ENCODE assay signal across 7 mouse cellular contexts in genomic region chr10:39170706-39171105, GRCm38 (mm10). TPM values are rescaled to one million over a fixed set of nuclear protein-coding genes. Genes with fewer than 3 reads are reported as not detected.
DNase-seq lines count a peak whose midpoint lies in the region; ATAC-seq lines count a peak whose summit lies in the region.

No protein-coding gene starts in this region.

- H3K27ac ChIP-seq in liver, embryonic 13.5 days = no peak overlapping the region

- no peak overlapping the region for H3K9ac ChIP-seq in liver, embryonic 13.5 days

- WGBS in liver, embryonic 13.5 days (ENCODE audit: insufficient replicate concordance) = 9% methylated on average over 6 of the region's 6 CpGs

- no peaks in the 10 kb centered on the region for H3K9me3 ChIP-seq in liver, embryonic 13.5 days (replicated peaks)

- peaks cover 37% of the 10 kb centered on the region for H3K4me1 ChIP-seq in liver, embryonic 13.5 days (replicated peaks)

- ATAC-seq in granulocyte monocyte progenitor cell, adult 5-6 weeks (replicated peaks; ENCODE audit: poor library complexity, severe bottlenecking) = peak; percentile 28
- no peak for ATAC-seq in liver, embryonic 13.5 days (ENCODE audit: low read depth)

- no peaks in the 10 kb centered on the region for H3K36me3 ChIP-seq in liver, embryonic 13.5 days

- peak; percentile 34 for DNase-seq in retina, postnatal 1 day
- DNase-seq in retina, embryonic 14.5 days (ENCODE audit: low spot score) = no peak
- DNase-seq in liver, embryonic 13.5 days = no peak
- no peak for DNase-seq in left cerebral cortex, postnatal 4 days
- no peak for DNase-seq in layer of hippocampus, adult 18-20 months (ENCODE audit: low spot score in 2 of 2)
- DNase-seq in layer of hippocampus, adult 8-10 months (ENCODE audit: low spot score in 2 of 2) = no peak

- intact Hi-C loops in left cerebral cortex, postnatal 4 days (cut with DNase I) = loop anchor here (2.0 to 10.0 kb wide), 4 partner anchors 62 to 562 kb away; partner anchors contain the start of gene Rev3l

- H3K4me2 ChIP-seq in liver, embryonic 13.5 days = peak overlapping the region; percentile 70

- no peak overlapping the region for H3K4me3 ChIP-seq in liver, embryonic 13.5 days (replicated peaks)

- H3K27me3 ChIP-seq in liver, embryonic 13.5 days = peaks cover 29% of the 10 kb centered on the region

RNA-seq across cellular contexts. Expression of gene Ccn6, which starts 7.1 kb away (rescaled TPM):
- not detected in 2 replicates for total RNA-seq in granulocyte monocyte progenitor cell, adult 5-6 weeks (2014; fragmentation: Nextera tagmentation)
- total RNA-seq in granulocyte monocyte progenitor cell, adult 5-6 weeks (2017) = not detected in 2 replicates
- 0.13 TPM in 1 of 2 replicates, not detected in the other for polyA plus RNA-seq in liver, embryonic 13.5 days (2015; fragmentation: Nextera tagmentation; extraction: Ambion mirVana)
- total RNA-seq in left cerebral cortex, postnatal 4 days (2021) = 1 to 10 TPM in 1 of 2 experiments, under 1 TPM in 1; 0.54 to 1.2 TPM
- total RNA-seq in layer of hippocampus, adult 18-20 months (2021) = under 1 TPM in 1 of 2 experiments, not detected in 1; 0.53 TPM
- total RNA-seq in layer of hippocampus, adult 8-10 months (2022) = under 1 TPM in 2 of 4 experiments, not detected in 2; 0.23 to 0.33 TPM

RNA-seq across cellular contexts. Expression of gene Tube1, which starts 36.9 kb away (rescaled TPM):
- total RNA-seq in granulocyte monocyte progenitor cell, adult 5-6 weeks (2014; fragmentation: Nextera tagmentation) = 13.3 and 16.7 TPM in 2 replicates
- total RNA-seq in granulocyte monocyte progenitor cell, adult 5-6 weeks (2017) = 15.6 and 19.8 TPM in 2 replicates
- 5.9 and 7.6 TPM in 2 replicates for polyA plus RNA-seq in liver, embryonic 13.5 days (2015; fragmentation: Nextera tagmentation; extraction: Ambion mirVana)
- total RNA-seq in left cerebral cortex, postnatal 4 days (2021) = 1 to 10 TPM; 6.0 to 7.5 TPM
- 1 to 10 TPM; 1.6 to 2.4 TPM for total RNA-seq in layer of hippocampus, adult 18-20 months (2021)
- total RNA-seq in layer of hippocampus, adult 8-10 months (2022) = 1 to 10 TPM; 2.6 to 3.2 (median 3.1) TPM

RNA-seq across cellular contexts. Expression of gene Fam229b, which starts 37.0 kb away (rescaled TPM):
- 0.60 and 20.7 TPM in 2 replicates for total RNA-seq in granulocyte monocyte progenitor cell, adult 5-6 weeks (2014; fragmentation: Nextera tagmentation)
- total RNA-seq in granulocyte monocyte progenitor cell, adult 5-6 weeks (2017) = 0.78 TPM in 1 of 2 replicates, not detected in the other
- polyA plus RNA-seq in liver, embryonic 13.5 days (2015; fragmentation: Nextera tagmentation; extraction: Ambion mirVana) = 1.2 and 1.3 TPM in 2 replicates
- total RNA-seq in left cerebral cortex, postnatal 4 days (2021) = 10 to 100 TPM; 10.7 to 13.4 TPM
- 10 to 100 TPM; 11.6 to 11.8 TPM for total RNA-seq in layer of hippocampus, adult 18-20 months (2021)
- total RNA-seq in layer of hippocampus, adult 8-10 months (2022) = 10 to 100 TPM; 11.0 to 16.4 (median 13.0) TPM
